Mouse (Mus musculus): ENCODE data around the gene Tmc3.

GRCm38 (mm10) chr7:83567841-83568500, 16.8 kb upstream of the Tmc3 start:
- TF ChIP-seq CHD2 (IDR thresholded peaks at IDR 0.05; ENCODE audit: low read depth, low read length) (no peak), HCFC1 (IDR thresholded peaks at IDR 0.05; ENCODE audit: borderline replicate concordance, insufficient read depth, low read length) (no peak), MAFK (IDR thresholded peaks at IDR 0.05; ENCODE audit: insufficient read depth, low read depth, low read length) (no peak), ZC3H11A (IDR thresholded peaks at IDR 0.05; ENCODE audit: borderline replicate concordance, low read depth, low read length) (peak; percentile 69), ZNF384 (IDR thresholded peaks at IDR 0.05; ENCODE audit: low read depth, low read length) (no peak)
